Mouse (Mus musculus): ENCODE results near the gene Selenoo.

DNA sequence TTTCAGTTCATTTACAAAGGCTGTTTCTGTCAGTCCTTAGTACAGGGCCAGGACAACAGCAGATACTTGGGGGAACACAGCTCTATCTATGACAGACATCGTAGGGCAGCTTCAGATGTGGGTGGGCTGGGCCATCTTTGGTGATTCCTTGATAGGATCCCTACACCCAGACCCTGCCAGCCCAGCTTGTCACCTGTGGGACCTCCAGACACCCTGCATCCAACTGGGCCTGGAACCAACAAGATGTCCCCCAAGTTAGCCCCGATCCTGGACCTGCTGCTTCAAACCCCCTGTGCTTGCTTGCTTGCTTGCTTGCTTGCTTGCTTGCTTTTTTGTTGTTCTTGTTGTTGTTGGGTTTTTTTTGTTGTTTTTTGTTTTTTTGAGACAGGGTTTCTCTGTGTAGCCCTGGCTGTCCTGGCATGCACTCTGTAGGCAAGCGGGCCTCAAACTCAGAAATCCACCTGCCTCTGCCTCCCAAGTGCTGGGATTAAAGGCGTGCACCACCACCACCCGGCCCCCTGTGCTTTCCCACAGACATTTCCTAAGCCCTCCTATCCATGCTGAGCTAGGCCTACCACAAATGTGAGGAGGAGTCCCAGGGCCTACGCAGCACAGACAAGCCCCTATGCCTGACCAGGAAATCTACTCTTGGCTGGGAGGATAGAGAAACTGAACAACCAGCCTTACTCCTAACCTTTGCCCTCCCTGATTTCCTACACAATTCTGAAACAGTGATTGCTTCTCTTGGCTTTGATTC lies 26.9 kb upstream of the Selenoo start:
- no peak for TF ChIP-seq CTCF (IDR thresholded peaks at IDR 0.05; ENCODE audit: extremely low read depth, insufficient read depth, low read length)
- TF ChIP-seq POLR2A (IDR thresholded peaks at IDR 0.05; ENCODE audit: extremely low read depth, insufficient read depth, low read length), result no peak
